Mouse (Mus musculus): ENCODE data around the gene Dus2.

Dus2 gene

DNA sequence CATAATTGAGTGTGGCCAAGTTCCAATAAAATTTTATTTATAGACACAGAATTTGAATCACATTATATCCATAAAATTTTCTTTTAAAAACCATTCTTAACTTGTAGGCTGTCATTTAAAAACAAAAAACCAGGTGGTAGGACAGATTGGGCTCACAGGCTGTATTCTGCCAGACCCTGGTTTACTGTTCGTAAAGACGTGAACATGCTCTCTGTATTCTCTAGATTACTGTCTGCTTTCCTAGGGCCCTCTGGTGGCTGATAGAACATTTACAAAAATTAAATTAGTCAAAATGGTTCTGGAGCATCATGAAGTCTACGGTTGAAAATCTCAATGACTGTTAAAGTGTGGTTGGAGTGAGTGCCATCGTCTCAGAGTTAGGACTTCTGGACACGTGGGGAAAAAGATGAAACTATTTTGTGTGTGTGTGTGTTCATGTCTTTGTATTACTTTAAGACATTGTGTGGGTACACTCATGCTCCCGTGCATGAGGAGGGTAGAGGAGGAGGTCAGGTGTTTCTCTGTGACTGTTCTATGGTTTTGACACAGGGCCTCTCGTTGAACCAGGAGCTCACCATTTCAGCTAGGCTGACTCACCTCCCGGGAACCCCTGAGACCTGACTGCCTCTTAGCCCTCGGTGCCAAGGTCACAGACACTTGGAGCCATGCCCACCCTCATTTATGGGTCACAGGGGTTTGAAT lies 84.2 kb downstream of the Dus2 start:
- DNase-seq (ENCODE audit: extremely low read depth, low read depth, low spot score), result no peak

DNA sequence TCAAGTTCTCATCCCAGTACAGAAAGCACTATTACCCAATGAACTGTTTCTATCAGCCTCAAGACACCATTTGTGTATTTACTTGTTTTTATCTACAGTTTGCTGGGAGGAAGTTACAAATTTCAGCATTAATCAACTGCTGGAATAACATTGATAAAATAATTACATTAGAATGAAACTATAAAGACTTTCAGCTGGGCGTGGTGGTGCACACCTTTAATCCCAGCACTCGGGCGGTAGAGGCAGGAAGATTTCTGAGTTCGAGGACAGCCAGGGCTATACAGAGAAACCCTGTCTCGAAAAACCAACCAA lies 84.7 kb downstream of the Dus2 start:
- no peak for DNase-seq (ENCODE audit: extremely low read depth, low read depth, low spot score)

DNA sequence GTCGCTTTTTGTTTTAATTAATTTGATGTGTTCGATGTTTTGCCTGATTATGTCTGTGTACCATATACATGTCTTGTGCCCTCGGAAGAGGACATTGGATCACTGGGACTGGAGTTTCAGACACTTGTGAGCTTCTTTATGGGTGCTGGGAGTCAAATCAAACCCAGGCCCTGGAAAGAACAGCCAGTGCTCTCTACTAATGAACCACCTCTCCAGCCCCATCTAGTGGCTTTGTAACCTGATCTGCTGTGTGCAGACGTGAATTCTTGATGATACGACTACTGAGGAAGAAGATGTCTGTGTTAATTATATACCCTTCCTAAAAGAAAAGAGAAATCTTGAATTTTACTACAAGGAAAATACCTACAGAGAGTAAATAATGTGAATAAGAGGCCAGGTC lies 85.5 kb downstream of the Dus2 start:
- DNase-seq (ENCODE audit: extremely low read depth, low read depth, low spot score), result no peak

DNA sequence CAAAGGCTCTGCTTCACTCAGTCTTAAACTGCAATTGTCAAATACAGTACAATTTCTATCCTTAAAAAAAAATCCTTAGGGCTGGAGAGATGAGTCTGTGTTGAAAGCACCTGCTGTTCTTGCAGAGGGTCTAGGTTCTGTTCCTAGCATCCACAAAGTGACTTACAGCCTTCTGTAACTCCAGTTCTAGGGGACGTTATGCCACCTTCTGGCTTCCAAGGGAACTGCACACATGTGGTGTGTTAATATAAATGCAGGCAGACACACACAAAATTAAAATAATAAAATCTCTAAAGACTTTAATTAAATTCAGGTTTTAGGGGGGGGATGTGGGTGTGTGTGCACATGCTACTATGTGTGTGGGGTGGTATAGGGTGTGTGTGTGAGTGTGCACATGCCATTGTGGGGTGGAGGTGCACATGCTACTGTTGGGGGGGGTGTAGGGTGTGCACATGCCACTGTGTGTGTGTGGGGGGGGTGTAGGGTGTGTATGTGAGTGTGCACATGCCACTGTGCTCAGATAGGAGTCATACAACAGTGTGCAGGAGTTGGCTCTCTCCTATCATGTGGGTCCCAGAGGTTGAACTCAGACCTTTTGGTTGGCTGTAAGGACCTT lies 86.4 kb downstream of the Dus2 start:
- no peak for DNase-seq (ENCODE audit: extremely low read depth, low read depth, low spot score)

DNA sequence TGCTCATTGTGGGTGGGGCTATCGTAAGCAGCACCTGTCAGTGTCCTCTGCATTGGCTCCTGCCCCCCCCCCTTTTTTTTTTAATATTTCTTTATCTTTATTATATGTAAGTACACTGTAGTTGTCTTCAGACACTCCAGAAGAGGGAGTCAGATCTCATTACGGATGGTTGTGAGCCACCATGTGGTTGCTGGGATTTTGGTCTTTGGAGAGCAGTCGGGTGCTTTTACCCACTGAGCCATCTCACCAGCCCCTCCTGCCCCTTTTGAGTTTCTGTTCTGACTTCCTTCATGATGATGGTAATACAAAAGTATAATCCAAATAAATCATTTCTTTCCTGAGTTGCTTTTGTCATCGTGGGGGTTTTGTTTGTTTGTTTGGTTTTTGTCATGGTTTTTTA lies 111.2 kb downstream of the Dus2 start:
- DNase-seq (ENCODE audit: extremely low read depth, low read depth, low spot score), result no peak

Data from fat pad, adult 2 months (tissue).